Mouse (Mus musculus) kidney, postnatal 25 days (tissue): ENCODE data around the gene Copa.

Experiments
- DNase-seq, 2 experiments: peaks; one replicate each; pipeline ENCODE4 v3.0.0; 2021; ENCODE audit warnings: mixed read lengths in 2 of 2

Gene Copa

DNA sequence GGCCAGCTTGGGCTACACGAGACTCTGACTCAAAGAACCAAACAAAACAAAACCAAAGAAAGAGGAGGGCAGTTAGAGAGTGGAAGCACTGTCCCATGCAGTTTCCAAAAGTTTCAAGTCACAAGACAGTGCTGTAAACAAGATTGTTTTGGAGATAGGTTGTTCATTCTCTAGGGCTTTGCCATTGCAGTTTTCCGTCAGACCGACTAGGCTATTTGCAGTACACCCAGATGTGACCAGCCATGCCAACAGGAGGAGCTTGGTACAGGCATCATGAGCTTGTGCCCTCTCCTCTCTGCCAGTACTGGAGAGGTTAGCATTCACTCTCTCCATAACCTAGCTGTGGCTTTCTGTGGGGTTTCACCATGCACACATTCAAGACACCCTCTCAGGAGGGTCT, 11.2 kb downstream of the Copa start:
- peak; percentile 72 to 89 for DNase-seq

DNA sequence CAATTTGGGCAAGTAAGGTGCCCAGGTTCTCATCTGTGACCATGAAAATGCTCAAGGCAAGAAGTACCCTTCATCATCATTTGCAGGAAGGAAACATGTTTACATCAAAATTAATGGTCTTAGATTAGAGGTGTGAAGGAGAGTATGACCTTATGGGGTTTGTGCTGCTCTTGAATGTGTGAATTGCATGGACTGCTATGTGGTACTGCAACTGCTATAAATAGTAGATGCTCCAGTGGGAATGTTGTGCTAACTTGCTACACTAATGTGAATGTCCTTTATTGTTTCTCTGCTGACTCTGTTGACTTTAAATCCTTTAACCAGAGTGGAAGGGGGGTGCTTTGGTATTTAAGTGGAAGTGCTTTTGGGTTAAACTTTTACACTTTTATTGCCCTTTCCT, 12.0 kb downstream of the Copa start:
- DNase-seq = no peak

DNA sequence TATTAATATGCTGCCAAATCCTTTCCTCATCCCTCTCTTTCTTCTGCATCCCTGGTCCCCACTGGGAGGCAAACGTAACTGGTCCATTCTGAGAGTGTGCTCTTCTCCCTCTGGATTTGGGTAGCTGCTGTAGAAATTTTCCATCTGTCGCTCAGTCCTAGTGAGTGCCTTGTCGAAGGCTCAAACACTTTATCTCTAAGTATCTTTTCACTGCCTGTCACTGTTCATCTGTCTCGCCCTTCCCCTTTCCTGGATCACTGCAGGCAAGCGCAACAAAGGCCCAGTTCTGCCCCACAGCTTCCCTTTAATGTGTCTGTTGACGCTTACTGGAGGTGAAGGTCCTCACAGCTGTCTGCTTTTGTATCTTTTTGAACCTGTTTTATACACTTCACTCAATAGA, 12.9 kb downstream of the Copa start:
- no peak for DNase-seq

DNA sequence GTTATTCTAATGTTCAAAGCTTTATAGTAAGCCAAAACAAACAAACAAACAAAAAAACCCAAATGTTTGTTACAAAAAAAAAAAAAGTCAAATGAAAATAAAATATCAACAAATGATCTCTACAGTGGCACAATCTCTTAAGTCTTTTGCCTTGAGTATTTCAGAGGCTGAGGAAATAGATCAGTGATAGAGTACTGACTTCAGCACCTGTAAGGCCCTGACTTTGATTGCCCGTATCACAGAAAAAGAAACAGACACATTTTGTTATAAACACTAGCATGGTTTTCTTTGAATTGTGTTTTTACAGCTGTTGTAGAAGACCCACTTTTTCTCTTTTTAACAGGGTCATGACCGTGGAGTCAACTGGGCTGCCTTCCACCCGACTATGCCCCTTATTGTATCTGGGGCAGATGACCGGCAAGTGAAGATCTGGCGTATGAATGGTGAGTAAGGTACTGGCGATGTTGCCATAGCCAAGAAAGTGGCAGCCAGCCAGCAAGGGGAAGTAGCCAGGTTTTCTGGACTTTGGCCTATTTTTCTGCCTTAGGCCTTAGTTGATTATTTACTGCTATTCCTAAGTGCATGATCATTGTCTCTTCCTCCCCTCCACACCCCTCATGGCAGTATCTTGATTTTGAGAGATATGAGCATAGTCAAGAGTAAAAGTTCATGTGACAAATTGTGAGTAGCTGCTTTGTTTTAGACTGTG, 17.1 kb downstream of the Copa start:
- DNase-seq = peak; percentile 93

DNA sequence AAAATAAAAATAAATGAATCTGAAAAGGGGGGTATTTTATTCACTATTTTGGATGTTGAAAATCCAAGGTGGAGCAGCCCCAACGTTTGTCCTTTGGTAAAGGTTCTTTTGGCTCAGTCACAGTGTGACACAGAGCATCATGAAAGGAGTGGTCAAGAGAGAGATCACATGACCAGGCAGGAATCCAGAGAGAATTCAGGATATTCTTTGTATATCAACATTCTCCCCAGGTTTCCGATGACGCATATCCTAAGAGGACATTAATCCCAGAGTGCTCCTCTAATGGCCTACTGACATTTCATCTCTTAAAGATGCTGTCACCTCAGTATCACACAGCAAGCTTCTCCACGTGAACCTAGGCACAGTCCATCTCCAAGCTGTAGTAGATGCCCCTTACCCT, 21.3 kb downstream of the Copa start:
- DNase-seq = no peak

DNA sequence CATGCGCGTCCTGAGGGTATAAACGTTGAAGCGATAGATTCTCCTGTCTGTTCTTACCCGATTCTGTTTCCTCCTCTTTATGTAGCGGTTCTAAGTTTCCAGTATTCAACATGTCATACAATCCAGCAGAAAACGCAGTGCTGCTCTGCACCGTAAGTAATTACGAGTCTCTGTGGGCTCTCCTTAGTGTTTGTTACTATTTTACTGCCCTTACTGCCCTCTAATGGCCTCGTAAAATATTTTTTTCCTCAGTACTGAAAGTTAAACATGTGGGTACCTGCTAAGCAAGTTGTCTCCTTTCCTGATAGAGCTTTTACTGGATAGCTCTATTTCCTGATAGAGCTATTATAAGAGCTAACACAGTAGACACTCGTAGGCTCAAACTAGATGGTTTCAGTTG, 22.8 kb downstream of the Copa start:
- DNase-seq = no peak

DNA sequence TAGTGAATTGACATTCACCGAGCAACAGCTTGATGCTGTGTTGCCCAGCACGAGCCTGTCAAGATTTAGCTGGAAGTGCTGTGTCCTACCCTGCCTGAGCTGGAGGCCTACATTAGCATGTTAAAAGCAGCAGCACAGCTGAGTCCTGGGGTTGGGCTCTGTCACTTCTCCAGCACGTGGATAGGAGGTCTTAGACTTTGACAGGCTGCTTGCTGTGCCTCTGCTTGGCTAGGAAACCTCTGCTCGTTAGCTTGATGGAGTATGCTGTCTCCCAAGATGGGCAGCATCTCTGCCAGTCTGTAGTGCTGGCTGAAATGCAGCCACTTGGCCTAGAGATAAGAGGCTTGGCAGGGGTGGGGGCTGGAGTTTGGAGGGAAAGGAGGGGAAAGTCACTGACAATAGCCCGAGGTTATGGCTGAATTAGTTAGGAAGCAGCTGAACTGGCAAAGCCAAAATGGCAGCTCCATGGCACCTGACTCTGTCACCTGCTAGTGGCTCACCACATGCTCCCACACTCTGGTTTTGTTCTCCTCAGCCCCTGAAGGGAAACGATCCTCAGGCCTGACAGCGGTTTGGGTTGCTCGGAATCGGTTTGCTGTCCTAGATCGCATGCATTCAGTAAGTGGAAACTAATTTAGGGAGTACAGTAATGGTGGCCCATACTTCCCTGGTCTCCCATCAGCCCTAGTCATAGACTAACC, 25.6 kb downstream of the Copa start:
- DNase-seq = no peak

DNA sequence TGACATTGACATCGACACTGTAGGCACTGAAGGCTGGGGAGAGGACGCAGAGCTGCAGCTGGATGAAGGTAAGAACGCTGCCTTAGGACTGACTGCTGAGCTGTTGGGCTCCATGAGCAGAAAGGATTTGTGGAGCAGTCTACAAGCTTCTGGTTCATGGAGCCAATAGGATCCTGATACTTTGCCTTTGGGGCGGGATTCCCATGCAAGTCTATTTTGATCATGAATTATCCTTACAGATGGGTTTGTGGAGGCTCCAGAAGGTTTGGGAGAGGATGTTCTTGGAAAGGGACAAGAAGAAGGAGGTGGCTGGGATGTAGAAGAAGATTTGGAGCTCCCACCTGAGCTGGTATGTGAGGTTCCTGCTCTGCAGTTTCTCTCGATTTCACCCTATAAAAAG, 34.6 kb downstream of the Copa start:
- no peak for DNase-seq

DNA sequence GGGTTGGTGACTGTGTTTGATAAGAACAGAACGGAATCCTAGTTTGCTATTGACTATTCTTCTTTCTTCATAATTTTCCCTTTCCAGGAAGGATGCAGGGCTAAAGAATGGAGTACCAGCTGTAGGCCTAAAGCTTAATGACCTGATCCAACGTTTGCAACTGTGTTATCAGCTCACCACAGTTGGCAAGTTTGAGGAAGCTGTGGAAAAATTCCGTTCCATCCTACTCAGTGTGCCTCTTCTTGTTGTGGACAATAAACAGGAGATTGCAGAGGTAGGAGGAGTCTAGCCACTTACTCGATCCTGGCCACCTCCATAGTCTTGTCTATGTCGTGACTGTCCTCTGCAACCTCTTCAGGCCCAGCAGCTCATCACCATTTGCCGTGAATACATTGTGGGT, 36.8 kb downstream of the Copa start:
- DNase-seq = no peak

DNA sequence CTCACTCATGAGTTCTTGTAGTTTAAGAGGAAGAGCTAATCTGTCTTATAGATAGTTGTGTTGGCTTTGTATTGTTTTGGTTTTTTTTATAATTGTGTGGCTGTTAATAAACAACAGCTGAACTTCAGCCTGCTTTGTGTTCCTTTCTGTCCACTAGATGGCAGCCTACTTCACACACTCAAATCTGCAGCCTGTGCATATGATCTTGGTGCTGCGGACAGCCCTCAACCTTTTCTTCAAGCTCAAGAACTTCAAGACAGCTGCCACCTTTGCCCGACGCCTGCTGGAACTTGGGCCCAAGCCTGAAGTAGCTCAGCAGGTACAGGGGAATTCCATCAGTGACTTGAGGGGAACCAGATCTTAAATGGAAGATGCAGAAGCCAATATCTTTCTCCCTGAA, 37.4 kb downstream of the Copa start:
- peak; percentile 62 to 67 for DNase-seq

DNA sequence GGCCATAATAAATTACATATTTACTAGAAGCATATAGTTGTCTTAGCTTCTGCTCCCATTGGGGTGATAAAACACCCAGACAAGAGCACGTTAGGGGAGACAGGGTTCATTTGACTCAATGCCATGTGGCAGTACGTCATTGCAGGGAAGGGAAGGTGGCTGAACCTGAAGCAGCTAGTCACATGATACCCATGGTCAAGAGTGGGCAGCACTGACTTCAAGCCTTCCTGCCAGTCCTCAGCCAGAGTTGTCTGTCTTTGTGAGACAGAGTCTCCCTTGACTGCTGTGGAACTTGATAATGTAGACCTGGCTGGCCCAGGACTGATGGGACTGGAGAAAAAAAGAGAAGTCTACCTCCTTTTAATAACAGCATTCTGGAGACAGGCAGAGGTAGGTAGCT, 40.3 kb downstream of the Copa start:
- no peak for DNase-seq

DNA sequence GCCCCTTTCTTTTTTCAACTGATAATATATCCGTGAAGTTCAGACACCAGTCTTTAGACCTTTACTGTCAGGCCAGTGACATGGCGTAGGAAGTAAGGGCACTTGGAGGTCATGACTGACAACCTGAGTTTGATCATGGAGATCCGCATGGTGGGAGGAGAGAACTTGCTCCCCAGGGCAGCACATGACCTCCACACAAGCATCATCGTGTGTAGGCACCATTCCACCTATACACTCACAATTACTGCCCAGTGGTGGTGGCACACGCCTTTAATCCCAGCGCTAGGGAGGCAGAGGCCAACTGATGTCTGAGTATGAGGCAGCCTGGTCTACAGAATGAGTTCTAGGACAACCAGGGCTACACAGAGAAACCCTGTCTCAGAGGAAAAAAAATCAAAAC, 42.2 kb downstream of the Copa start:
- DNase-seq = no peak

DNA sequence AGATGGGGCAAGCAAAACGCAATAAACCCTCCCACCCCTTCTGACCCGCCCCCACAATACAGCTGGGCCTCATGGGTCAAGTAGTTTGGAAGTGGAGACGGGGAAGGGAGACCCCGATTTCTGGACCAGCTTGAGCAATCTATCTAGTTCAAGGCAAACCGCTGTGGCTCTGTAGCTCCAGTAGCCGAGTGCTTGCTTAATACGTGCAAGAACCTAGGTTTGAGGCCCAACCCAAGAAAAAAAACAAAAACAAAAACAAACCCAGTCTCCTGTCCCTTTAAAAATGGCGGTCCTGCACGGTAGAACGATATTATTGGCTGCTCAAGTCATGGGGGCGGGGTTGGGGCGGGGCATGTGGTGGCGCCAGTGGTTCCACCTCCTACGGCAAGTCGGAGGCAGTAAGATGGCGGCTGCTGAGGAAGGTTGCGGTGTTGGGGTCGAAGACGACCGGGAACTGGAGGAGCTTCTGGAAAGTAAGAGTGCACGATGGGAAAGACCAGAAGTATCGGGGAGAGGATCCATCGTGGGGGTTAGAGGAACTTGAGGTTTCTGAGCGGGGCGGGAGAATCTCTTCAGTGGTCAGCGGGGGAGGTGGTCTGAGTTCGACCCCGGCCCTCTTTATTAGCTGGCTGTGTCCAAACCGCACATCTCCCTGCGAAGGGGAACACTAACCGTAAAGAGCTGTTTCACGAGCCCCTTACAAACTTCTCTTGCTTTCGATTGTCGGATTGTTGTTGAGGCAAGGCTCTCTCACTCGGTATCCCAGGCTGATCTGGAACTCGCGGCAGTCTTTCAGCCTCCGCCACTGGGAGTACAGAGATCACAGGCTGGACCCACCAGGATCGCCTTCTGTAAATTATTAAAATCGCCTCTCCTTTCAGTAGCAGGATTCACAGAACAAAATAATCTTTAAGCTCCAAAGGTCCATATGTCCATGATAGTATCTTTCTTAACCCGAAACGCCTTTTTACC, 44.3 kb downstream of the Copa start, which contains the start of gene Pex19:
Pex19 (plus strand) TSS at position 380 of the 972 bp plus-strand sequence.
- peak; percentile 86 to 92 for DNase-seq

DNA sequence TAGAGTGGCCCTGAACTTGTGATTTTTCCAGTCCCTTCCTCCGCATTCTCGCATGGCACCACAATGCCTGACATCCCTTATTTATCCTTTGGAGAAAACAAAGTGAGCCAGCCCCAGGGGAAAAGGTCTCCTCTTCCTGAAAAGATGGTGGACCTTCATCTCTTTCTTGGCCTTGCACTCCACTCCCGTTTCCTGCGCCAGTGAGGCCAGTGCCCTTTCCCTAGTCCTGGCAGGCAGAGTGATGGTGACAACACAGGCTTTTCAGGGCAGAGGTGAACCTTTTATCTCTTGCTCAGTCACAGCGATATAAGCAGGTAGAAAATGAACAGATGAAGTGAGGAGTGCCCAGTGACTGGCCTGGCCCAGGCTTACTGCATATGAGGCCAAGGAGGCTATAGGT, 45.2 kb downstream of the Copa start:
- peak; percentile 26 to 65 for DNase-seq

DNA sequence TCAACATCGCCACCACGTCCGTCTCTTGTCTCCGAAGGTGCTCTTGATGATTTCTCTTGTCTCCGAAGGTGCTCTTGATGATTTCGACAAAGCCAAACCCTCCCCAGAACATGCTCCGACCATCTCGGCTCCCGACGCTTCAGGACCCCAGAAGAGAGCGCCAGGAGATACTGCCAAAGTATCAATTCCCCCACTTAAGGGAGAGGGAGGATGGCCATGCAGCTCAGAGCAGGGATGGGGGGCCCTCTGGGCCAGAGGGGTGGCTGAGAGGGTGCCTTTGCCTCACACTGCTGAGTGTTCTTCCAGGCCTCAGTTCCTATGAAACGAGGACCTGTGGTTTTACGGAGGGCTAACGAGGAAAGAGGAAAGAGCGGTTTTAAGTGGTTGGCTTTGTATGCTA, 46.2 kb downstream of the Copa start:
- no peak for DNase-seq

DNA sequence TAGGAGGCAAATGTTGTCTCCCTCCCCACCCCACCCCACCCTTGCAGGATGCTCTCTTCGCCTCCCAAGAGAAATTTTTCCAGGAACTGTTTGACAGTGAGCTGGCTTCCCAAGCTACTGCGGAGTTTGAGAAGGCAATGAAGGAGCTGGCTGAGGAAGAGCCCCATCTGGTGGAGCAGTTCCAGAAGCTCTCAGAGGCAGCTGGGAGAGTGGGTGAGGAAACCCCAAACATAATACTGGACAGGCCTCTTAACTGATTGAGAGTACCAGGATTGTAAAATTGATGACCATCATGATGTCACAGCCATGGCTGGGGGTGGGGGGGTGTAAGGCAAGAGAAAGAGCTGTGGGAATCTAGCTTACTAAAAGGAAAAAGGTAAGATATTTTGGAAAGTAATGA, 46.8 kb downstream of the Copa start:
- DNase-seq = peak; percentile 23 to 42

DNA sequence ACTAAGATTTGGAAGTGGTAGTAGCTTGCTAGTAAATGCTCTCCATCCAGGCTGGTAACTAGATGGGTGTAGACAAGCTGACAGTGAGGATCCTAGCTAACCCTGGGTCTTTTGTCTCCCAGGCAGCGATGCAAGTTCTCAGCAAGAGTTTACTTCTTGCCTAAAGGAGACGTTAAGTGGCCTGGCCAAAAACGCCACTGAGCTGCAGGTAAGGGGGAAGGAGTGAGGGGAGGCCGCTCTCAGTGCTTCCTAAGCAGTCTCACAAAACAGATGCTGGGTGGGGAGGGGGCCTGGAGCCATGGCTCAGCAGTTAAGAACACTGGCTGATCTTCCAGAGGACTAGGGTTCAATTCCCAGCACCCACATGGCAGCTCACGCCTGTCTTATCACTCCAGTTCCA, 47.5 kb downstream of the Copa start:
- DNase-seq = no peak

DNA sequence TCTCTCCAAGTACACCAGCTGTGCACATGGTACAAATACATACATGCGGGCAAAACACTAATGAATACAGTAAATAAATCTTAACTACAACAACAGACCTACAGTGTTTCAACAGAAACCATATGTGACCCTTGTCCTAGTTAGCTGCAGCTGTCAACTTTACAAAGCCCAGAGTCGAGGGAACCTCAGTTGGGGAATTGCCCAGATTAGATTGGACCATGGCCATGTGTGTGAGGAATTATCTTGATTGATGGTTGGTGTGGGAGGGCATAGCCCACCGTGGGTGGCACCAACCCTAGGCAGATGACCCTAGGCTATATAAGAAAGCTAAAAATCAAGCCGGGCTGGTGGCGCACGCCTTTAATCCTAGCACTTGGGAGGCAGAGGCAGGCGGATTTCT, 50.0 kb downstream of the Copa start:
- DNase-seq = no peak

DNA sequence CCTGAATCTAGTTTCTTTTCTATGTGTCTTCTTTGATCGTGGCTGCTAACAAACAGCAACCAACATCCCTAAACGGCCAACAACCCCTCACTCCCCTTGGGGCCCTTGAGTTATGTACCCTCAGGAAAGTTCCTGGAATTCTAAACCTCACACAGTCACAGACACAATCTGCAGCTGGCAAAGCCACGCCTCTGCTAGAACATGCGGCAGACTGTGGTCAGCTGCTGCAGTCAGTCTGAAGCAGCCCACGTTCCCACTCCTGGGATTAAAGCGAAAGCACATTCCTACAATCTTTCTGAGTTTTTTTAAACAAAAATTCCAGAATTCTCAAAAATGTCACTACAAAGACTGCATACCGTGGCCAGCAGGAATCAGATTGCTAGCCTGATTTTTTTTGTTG, 51.2 kb downstream of the Copa start:
- DNase-seq = no peak

DNA sequence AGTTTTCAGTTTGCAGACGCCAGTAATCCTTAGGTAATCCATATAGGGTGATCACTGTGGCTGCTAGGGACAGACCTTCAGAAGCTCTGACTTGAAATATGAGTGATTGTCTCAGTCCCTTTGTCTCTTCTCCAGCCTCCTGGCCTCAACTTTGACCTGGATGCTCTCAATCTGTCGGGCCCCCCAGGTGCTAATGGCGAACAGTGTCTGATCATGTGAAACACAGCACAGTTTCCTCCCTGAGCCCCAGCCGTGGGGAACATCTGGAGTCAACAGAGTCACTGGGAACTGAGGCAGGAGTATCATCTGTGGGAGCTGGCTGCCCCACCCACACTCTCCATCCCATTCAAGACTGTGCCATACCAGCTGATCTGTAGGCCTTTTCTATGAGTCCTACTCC, 51.7 kb downstream of the Copa start:
- no peak for DNase-seq

DNA sequence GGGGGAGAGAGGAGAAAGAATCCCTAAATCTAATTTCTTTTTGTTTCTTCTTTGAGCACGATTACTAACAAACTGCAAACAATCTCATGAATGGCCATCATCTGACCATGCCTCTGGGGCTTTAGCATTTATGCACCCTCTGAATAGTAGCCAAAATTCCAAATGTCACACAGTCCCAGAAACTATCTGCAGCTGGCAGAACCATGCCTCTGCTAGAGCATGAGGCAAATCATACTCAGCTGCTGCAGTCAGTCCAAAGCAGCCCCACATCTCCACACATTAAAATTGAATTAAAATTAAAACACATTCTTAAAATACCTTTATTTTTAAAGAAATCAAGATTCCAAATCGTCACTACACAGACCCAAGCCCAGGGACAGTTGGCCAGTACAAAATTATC, 57.8 kb downstream of the Copa start:
- DNase-seq = no peak

DNA sequence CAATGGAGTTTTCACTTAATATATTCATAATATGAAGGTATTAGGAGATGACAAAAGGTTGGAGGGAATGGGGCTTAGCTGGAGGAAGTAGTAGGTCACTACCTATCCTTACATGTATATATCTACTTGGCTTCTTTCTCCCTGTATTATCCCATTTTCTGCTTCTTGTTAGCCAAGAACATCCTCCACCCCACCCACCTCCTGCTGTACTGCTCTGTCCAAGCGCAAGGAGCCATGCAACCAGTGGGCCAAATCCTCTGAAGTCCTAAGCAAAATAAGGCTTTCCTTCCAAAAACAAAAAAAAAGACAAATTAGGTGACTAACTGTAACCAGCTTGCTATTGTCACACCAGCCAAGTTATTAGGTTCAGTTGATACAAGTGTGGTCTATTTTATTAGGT, 58.5 kb downstream of the Copa start:
- no peak for DNase-seq

DNA sequence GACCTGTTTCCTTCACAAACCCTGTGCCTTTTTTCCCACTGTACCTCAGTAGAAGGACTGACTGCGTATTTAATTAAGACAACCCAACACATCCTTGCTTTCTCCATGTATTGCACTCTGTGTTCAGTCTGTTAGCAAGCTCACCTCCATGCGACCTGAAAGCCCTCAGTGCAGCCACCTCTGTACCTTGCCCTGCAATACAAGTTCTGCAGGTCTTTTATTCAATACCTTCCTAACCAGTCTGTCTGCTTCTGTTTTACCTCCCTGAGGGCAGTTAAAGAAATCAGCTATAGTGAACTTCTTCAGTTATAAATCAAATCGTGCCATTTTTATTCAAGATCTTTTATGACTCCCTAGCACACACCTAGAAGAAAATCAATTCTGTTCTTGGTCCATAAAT, 59.2 kb downstream of the Copa start:
- DNase-seq = peak; percentile 32 to 63

DNA sequence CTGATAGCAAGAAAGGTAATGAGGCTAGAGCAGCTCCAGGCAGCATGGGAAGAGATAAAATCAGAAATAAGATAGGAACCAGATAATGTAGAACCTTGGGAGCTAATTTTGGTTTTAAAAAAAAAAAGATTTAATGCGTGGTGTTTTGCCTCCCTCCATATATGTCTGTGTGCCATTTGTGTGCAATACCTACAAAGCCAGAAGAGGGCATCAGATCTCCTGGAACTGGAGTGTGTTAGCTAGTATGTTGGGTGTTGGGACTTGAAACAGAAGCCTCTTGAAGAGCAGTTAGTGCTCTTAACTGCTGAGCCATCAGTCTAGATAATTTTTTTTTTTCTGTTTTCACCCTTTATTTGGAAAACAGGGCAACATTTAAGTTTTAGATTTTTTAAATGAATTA, 61.2 kb downstream of the Copa start:
- peak; percentile 51 to 81 for DNase-seq
